Mouse (Mus musculus): ENCODE measurements around the gene Slc22a8. TPM values are rescaled to one million over a fixed set of nuclear protein-coding genes. Genes with fewer than 3 reads are reported as not detected.
A peak's percentile ranks its signal among the peaks of the same experiment; 100 is the strongest.

Slc22a8 gene
- polyA plus RNA-seq, 1 experiment, result not detected

- peaks cover 11% of the 10 kb centered on the region for H3K4me1 ChIP-seq (ENCODE audit: control insufficient read depth, insufficient read depth, low read length)
- no peak overlapping the region for H3K4me3 ChIP-seq (ENCODE audit: insufficient read depth, low read depth, low read length)
- TF ChIP-seq CTCF (IDR thresholded peaks at IDR 0.05; ENCODE audit: insufficient read depth, low read depth, low read length) (no peak), POLR2A (IDR thresholded peaks at IDR 0.05; ENCODE audit: insufficient read depth, low read depth, low read length) (no peak)
- no peak overlapping the region for H3K27ac ChIP-seq (ENCODE audit: insufficient read depth, low read depth, low read length)
- 73% methylated on average over 2 of the region's 2 CpGs for WGBS
Measured at GRCm38 (mm10) chr19:8592155-8592554, 1.1 kb downstream of the Slc22a8 start.

- H3K4me3 ChIP-seq (ENCODE audit: insufficient read depth, low read depth, low read length), result peak overlapping the region; percentile 6; the same call in 1 of the 2 replicates
- 71% methylated on average over 6 of the region's 6 CpGs for WGBS
- no peak overlapping the region for H3K27ac ChIP-seq (ENCODE audit: insufficient read depth, low read depth, low read length)
- peaks cover 8% of the 10 kb centered on the region for H3K4me1 ChIP-seq (ENCODE audit: control insufficient read depth, insufficient read depth, low read length)
- TF ChIP-seq POLR2A (IDR thresholded peaks at IDR 0.05; ENCODE audit: insufficient read depth, low read depth, low read length) (no peak), CTCF (IDR thresholded peaks at IDR 0.05; ENCODE audit: insufficient read depth, low read depth, low read length) (no peak)
Measured at GRCm38 (mm10) chr19:8592873-8593408, 1.9 kb downstream of the Slc22a8 start.

- Histone ChIP-seq H3K4me1 (ENCODE audit: control insufficient read depth, insufficient read depth, low read length) (peaks cover 8% of the 10 kb centered on the region), H3K27ac (ENCODE audit: insufficient read depth, low read depth, low read length) (no peak overlapping the region), H3K4me3 (ENCODE audit: insufficient read depth, low read depth, low read length) (no peak overlapping the region; the same call in 1 of the 2 replicates)
- WGBS, result 89% methylated on average over 11 of the region's 11 CpGs
- TF ChIP-seq CTCF (IDR thresholded peaks at IDR 0.05; ENCODE audit: insufficient read depth, low read depth, low read length), result no peak
- no peak for TF ChIP-seq POLR2A (IDR thresholded peaks at IDR 0.05; ENCODE audit: insufficient read depth, low read depth, low read length)
Measured at GRCm38 (mm10) chr19:8593833-8594232, 2.8 kb downstream of the Slc22a8 start.

- H3K4me1 ChIP-seq (ENCODE audit: control insufficient read depth, insufficient read depth, low read length), result peaks cover 8% of the 10 kb centered on the region
- TF ChIP-seq POLR2A (IDR thresholded peaks at IDR 0.05; ENCODE audit: insufficient read depth, low read depth, low read length) (no peak), CTCF (IDR thresholded peaks at IDR 0.05; ENCODE audit: insufficient read depth, low read depth, low read length) (no peak)
- no peak overlapping the region for H3K4me3 ChIP-seq (ENCODE audit: insufficient read depth, low read depth, low read length)
- WGBS, result 21% methylated on average over 1 of the region's 1 CpGs
- no peak overlapping the region for H3K27ac ChIP-seq (ENCODE audit: insufficient read depth, low read depth, low read length)
Measured at GRCm38 (mm10) chr19:8594518-8594917, 3.5 kb downstream of the Slc22a8 start.

- no peak overlapping the region for H3K4me3 ChIP-seq (ENCODE audit: insufficient read depth, low read depth, low read length)
- WGBS, result 63% methylated on average over 4 of the region's 4 CpGs
- no peaks in the 10 kb centered on the region for H3K4me1 ChIP-seq (ENCODE audit: control insufficient read depth, insufficient read depth, low read length)
- H3K27ac ChIP-seq (ENCODE audit: insufficient read depth, low read depth, low read length), result no peak overlapping the region
- TF ChIP-seq CTCF (IDR thresholded peaks at IDR 0.05; ENCODE audit: insufficient read depth, low read depth, low read length) (no peak), POLR2A (IDR thresholded peaks at IDR 0.05; ENCODE audit: insufficient read depth, low read depth, low read length) (no peak)
Measured at GRCm38 (mm10) chr19:8597269-8597668, 6.2 kb downstream of the Slc22a8 start.

- Histone ChIP-seq H3K4me3 (ENCODE audit: insufficient read depth, low read depth, low read length) (no peak overlapping the region), H3K27ac (ENCODE audit: insufficient read depth, low read depth, low read length) (no peak overlapping the region), H3K4me1 (ENCODE audit: control insufficient read depth, insufficient read depth, low read length) (no peaks in the 10 kb centered on the region)
- TF ChIP-seq CTCF (IDR thresholded peaks at IDR 0.05; ENCODE audit: insufficient read depth, low read depth, low read length), result no peak
- no peak for TF ChIP-seq POLR2A (IDR thresholded peaks at IDR 0.05; ENCODE audit: insufficient read depth, low read depth, low read length)
- 89% methylated on average over 2 of the region's 2 CpGs for WGBS
Measured at GRCm38 (mm10) chr19:8599229-8599628, 8.2 kb downstream of the Slc22a8 start.

GRCm38 (mm10) chr19:8601922-8602321, 10.9 kb downstream of the Slc22a8 start:
- Histone ChIP-seq H3K4me1 (ENCODE audit: control insufficient read depth, insufficient read depth, low read length) (no peaks in the 10 kb centered on the region), H3K27ac (ENCODE audit: insufficient read depth, low read depth, low read length) (no peak overlapping the region), H3K4me3 (ENCODE audit: insufficient read depth, low read depth, low read length) (no peak overlapping the region)
- no peak for TF ChIP-seq CTCF (IDR thresholded peaks at IDR 0.05; ENCODE audit: insufficient read depth, low read depth, low read length)
- no peak for TF ChIP-seq POLR2A (IDR thresholded peaks at IDR 0.05; ENCODE audit: insufficient read depth, low read depth, low read length)

- TF ChIP-seq POLR2A (IDR thresholded peaks at IDR 0.05; ENCODE audit: insufficient read depth, low read depth, low read length), result no peak
- Histone ChIP-seq H3K4me3 (ENCODE audit: insufficient read depth, low read depth, low read length) (no peak overlapping the region), H3K4me1 (ENCODE audit: control insufficient read depth, insufficient read depth, low read length) (no peaks in the 10 kb centered on the region), H3K27ac (ENCODE audit: insufficient read depth, low read depth, low read length) (no peak overlapping the region)
- WGBS, result 87% methylated on average over 3 of the region's 3 CpGs
Measured at GRCm38 (mm10) chr19:8602914-8603313, 11.9 kb downstream of the Slc22a8 start.

- WGBS, result 92% methylated on average over 8 of the region's 8 CpGs
- Histone ChIP-seq H3K4me3 (ENCODE audit: insufficient read depth, low read depth, low read length) (no peak overlapping the region), H3K27ac (ENCODE audit: insufficient read depth, low read depth, low read length) (no peak overlapping the region), H3K4me1 (ENCODE audit: control insufficient read depth, insufficient read depth, low read length) (no peaks in the 10 kb centered on the region)
- TF ChIP-seq POLR2A (IDR thresholded peaks at IDR 0.05; ENCODE audit: insufficient read depth, low read depth, low read length) (no peak), CTCF (IDR thresholded peaks at IDR 0.05; ENCODE audit: insufficient read depth, low read depth, low read length) (no peak)
Measured at GRCm38 (mm10) chr19:8604536-8605240, 13.6 kb downstream of the Slc22a8 start.
